Mouse (Mus musculus): ENCODE data around the gene Pla2g3.

- no peak for TF ChIP-seq USF1 (IDR thresholded peaks at IDR 0.05; ENCODE audit: low read depth, low read length)
- TF ChIP-seq ELF1 (IDR thresholded peaks at IDR 0.05; ENCODE audit: low read depth, low read length), result no peak
- TF ChIP-seq SIN3A (IDR thresholded peaks at IDR 0.05; ENCODE audit: low read length), result no peak
- TF ChIP-seq MXI1 (IDR thresholded peaks at IDR 0.05; ENCODE audit: low read depth, low read length), result no peak
- TF ChIP-seq CTCF (conservative IDR thresholded peaks at IDR 0.05 in 1 of 2, IDR thresholded peaks at IDR 0.05 in 1 of 2; ENCODE audit: low read depth in 2 of 2, low read length in 2 of 2), result no peak
- no peak for TF ChIP-seq POLR2A (IDR thresholded peaks at IDR 0.05; ENCODE audit: low read depth, low read length)
- TF ChIP-seq E2F4 (IDR thresholded peaks at IDR 0.05; ENCODE audit: insufficient replicate concordance, low read depth, low read length), result no peak
- no peak for TF ChIP-seq NELFE (IDR thresholded peaks at IDR 0.05; ENCODE audit: low read depth, low read length)
- TF ChIP-seq EP300 (IDR thresholded peaks at IDR 0.05; ENCODE audit: low read length), result no peak
- no peak for TF ChIP-seq JUND (conservative IDR thresholded peaks at IDR 0.05; ENCODE audit: low read depth, low read length)
- TF ChIP-seq ZC3H11A (IDR thresholded peaks at IDR 0.05; ENCODE audit: low read depth, low read length), result no peak
- TF ChIP-seq BHLHE40 (IDR thresholded peaks at IDR 0.05; ENCODE audit: low read depth, low read length), result no peak
These were observed 14.5 kb downstream of the Pla2g3 start for GRCm38 (mm10) chr11:3502459-3503072.
